Mouse (Mus musculus): ENCODE data around the gene Aacs. TPM values are rescaled to one million over a fixed set of nuclear protein-coding genes. Genes with fewer than 3 reads are reported as not detected.

Gene Aacs
- polyA plus RNA-seq, 1 experiment: 37.6 TPM

- TF ChIP-seq POLR2A (IDR thresholded peaks at IDR 0.05; ENCODE audit: low read depth, low read length): no peak
- no peak for TF ChIP-seq CTCF (IDR thresholded peaks at IDR 0.05; ENCODE audit: extremely low read depth, insufficient read length, insufficient replicate concordance, low read depth, low read length)
- H3K4me1 ChIP-seq (ENCODE audit: control insufficient read depth, insufficient read depth, insufficient read length, low read length): peaks cover 11% of the 10 kb centered on the region
- WGBS: 62% methylated on average over 12 of the region's 12 CpGs
- peaks cover 6% of the 10 kb centered on the region; the same call in 1 of the 2 replicates for H3K36me3 ChIP-seq (ENCODE audit: control insufficient read depth, insufficient read depth, low read length)
- H3K27ac ChIP-seq (ENCODE audit: insufficient read depth, low read depth, low read length): no peak overlapping the region
- peak overlapping the region; percentile 97 for H3K4me3 ChIP-seq (ENCODE audit: low read depth, low read length)
- H3K27me3 ChIP-seq (ENCODE audit: control insufficient read depth, insufficient read depth, low read length): no peaks in the 10 kb centered on the region
Observed at GRCm38 (mm10) chr5:125475030-125475429, 584 bp upstream of the Aacs start.

- 5% methylated on average over 5 of the region's 5 CpGs for WGBS
- Histone ChIP-seq H3K4me1 (ENCODE audit: control insufficient read depth, insufficient read depth, insufficient read length, low read length) (peaks cover 11% of the 10 kb centered on the region), H3K27me3 (ENCODE audit: control insufficient read depth, insufficient read depth, low read length) (no peaks in the 10 kb centered on the region), H3K27ac (ENCODE audit: insufficient read depth, low read depth, low read length) (peak overlapping the region; percentile 65), H3K36me3 (ENCODE audit: control insufficient read depth, insufficient read depth, low read length) (peaks cover 6% of the 10 kb centered on the region; the same call in 1 of the 2 replicates), H3K4me3 (ENCODE audit: low read depth, low read length) (peak overlapping the region; percentile 97)
- TF ChIP-seq POLR2A (IDR thresholded peaks at IDR 0.05; ENCODE audit: low read depth, low read length): no peak
- TF ChIP-seq CTCF (IDR thresholded peaks at IDR 0.05; ENCODE audit: extremely low read depth, insufficient read length, insufficient replicate concordance, low read depth, low read length): no peak
Observed at GRCm38 (mm10) chr5:125476286-125476625, 642 bp downstream of the Aacs start.

GRCm38 (mm10) chr5:125476799-125477198 is 1.2 kb downstream of the Aacs start:
- Histone ChIP-seq H3K27me3 (ENCODE audit: control insufficient read depth, insufficient read depth, low read length) (no peaks in the 10 kb centered on the region), H3K4me3 (ENCODE audit: low read depth, low read length) (peak overlapping the region; percentile 97), H3K4me1 (ENCODE audit: control insufficient read depth, insufficient read depth, insufficient read length, low read length) (peaks cover 11% of the 10 kb centered on the region), H3K27ac (ENCODE audit: insufficient read depth, low read depth, low read length) (peak overlapping the region; percentile 65; the same call in 1 of the 2 replicates), H3K36me3 (ENCODE audit: control insufficient read depth, insufficient read depth, low read length) (peaks cover 9% of the 10 kb centered on the region; the same call in 1 of the 2 replicates)
- no peak for TF ChIP-seq POLR2A (IDR thresholded peaks at IDR 0.05; ENCODE audit: low read depth, low read length)
- TF ChIP-seq CTCF (IDR thresholded peaks at IDR 0.05; ENCODE audit: extremely low read depth, insufficient read length, insufficient replicate concordance, low read depth, low read length): no peak
- WGBS: 29% methylated on average over 7 of the region's 7 CpGs

GRCm38 (mm10) chr5:125477533-125477932 is 1.9 kb downstream of the Aacs start:
- no peak for TF ChIP-seq CTCF (IDR thresholded peaks at IDR 0.05; ENCODE audit: extremely low read depth, insufficient read length, insufficient replicate concordance, low read depth, low read length)
- TF ChIP-seq POLR2A (IDR thresholded peaks at IDR 0.05; ENCODE audit: low read depth, low read length): no peak
- WGBS: 84% methylated on average over 7 of the region's 7 CpGs
- H3K4me1 ChIP-seq (ENCODE audit: control insufficient read depth, insufficient read depth, insufficient read length, low read length): peaks cover 11% of the 10 kb centered on the region
- no peaks in the 10 kb centered on the region for H3K27me3 ChIP-seq (ENCODE audit: control insufficient read depth, insufficient read depth, low read length)
- H3K27ac ChIP-seq (ENCODE audit: insufficient read depth, low read depth, low read length): no peak overlapping the region
- H3K36me3 ChIP-seq (ENCODE audit: control insufficient read depth, insufficient read depth, low read length): peaks cover 9% of the 10 kb centered on the region; the same call in 1 of the 2 replicates
- H3K4me3 ChIP-seq (ENCODE audit: low read depth, low read length): peak overlapping the region; percentile 97; the same call in 1 of the 2 replicates

- peaks cover 11% of the 10 kb centered on the region for H3K4me1 ChIP-seq (ENCODE audit: control insufficient read depth, insufficient read depth, insufficient read length, low read length)
- peaks cover 12% of the 10 kb centered on the region for H3K36me3 ChIP-seq (ENCODE audit: control insufficient read depth, insufficient read depth, low read length)
- TF ChIP-seq CTCF (IDR thresholded peaks at IDR 0.05; ENCODE audit: extremely low read depth, insufficient read length, insufficient replicate concordance, low read depth, low read length): no peak
- no peak for TF ChIP-seq POLR2A (IDR thresholded peaks at IDR 0.05; ENCODE audit: low read depth, low read length)
- H3K27me3 ChIP-seq (ENCODE audit: control insufficient read depth, insufficient read depth, low read length): no peaks in the 10 kb centered on the region
- no peak overlapping the region for H3K4me3 ChIP-seq (ENCODE audit: low read depth, low read length)
- H3K27ac ChIP-seq (ENCODE audit: insufficient read depth, low read depth, low read length): no peak overlapping the region
- WGBS: 81% methylated on average over 7 of the region's 7 CpGs
Observed at GRCm38 (mm10) chr5:125478037-125478436, 2.4 kb downstream of the Aacs start.

GRCm38 (mm10) chr5:125479376-125479775 is 3.8 kb downstream of the Aacs start:
- WGBS: 86% methylated on average over 3 of the region's 3 CpGs
- TF ChIP-seq CTCF (IDR thresholded peaks at IDR 0.05; ENCODE audit: extremely low read depth, insufficient read length, insufficient replicate concordance, low read depth, low read length) (no peak), POLR2A (IDR thresholded peaks at IDR 0.05; ENCODE audit: low read depth, low read length) (no peak)
- no peaks in the 10 kb centered on the region for H3K27me3 ChIP-seq (ENCODE audit: control insufficient read depth, insufficient read depth, low read length)
- peaks cover 21% of the 10 kb centered on the region for H3K36me3 ChIP-seq (ENCODE audit: control insufficient read depth, insufficient read depth, low read length)
- H3K4me3 ChIP-seq (ENCODE audit: low read depth, low read length): no peak overlapping the region
- H3K27ac ChIP-seq (ENCODE audit: insufficient read depth, low read depth, low read length): no peak overlapping the region
- peaks cover 11% of the 10 kb centered on the region for H3K4me1 ChIP-seq (ENCODE audit: control insufficient read depth, insufficient read depth, insufficient read length, low read length)

GRCm38 (mm10) chr5:125480434-125481231 is 5.0 kb downstream of the Aacs start:
- TF ChIP-seq POLR2A (IDR thresholded peaks at IDR 0.05; ENCODE audit: low read depth, low read length): no peak
- TF ChIP-seq CTCF (IDR thresholded peaks at IDR 0.05; ENCODE audit: extremely low read depth, insufficient read length, insufficient replicate concordance, low read depth, low read length): no peak
- Histone ChIP-seq H3K36me3 (ENCODE audit: control insufficient read depth, insufficient read depth, low read length) (peaks cover 29% of the 10 kb centered on the region), H3K4me1 (ENCODE audit: control insufficient read depth, insufficient read depth, insufficient read length, low read length) (peaks cover 8% of the 10 kb centered on the region), H3K4me3 (ENCODE audit: low read depth, low read length) (no peak overlapping the region), H3K27ac (ENCODE audit: insufficient read depth, low read depth, low read length) (no peak overlapping the region), H3K27me3 (ENCODE audit: control insufficient read depth, insufficient read depth, low read length) (no peaks in the 10 kb centered on the region)
- WGBS: 88% methylated on average over 11 of the region's 11 CpGs
